Mouse (Mus musculus) CH12.LX (cell line): ENCODE measurements around the gene Fhl1. TPM values are rescaled to one million over a fixed set of nuclear protein-coding genes. Genes with fewer than 3 reads are reported as not detected.

Source experiments
- DNase-seq: peaks from one replicate; pipeline ENCODE4 v3.0.0-alpha.2; 2013; ENCODE audit errors: extremely low read depth
- H3K27ac ChIP-seq: 2 replicates; pipeline ENCODE4 v1.5.1; 2012; ENCODE audit warnings: low read depth, mild to moderate bottlenecking, control low read depth, moderate library complexity; ENCODE audit not compliant: insufficient read depth
- H3K27me3 ChIP-seq: replicated peaks from 2 replicates; pipeline ENCODE3; 2012; ENCODE audit warnings: inconsistent platforms
- H3K36me3 ChIP-seq, 2 experiments: replicated peaks in 1 of 2; 2 replicates each; pipeline versions ENCODE3 to v1.6.1; 2012; ENCODE audit warnings: inconsistent platforms in 1 of 2, low read length in 1 of 2, mild to moderate bottlenecking in 1 of 2, mixed read lengths in 1 of 2, moderate library complexity in 1 of 2; ENCODE audit not compliant: control insufficient read depth in 1 of 2, insufficient read depth in 1 of 2
- H3K4me1 ChIP-seq, 2 experiments: 2 replicates each; pipeline ENCODE4 v1.6.1; 2012; ENCODE audit warnings: inconsistent platforms in 1 of 2, moderate library complexity in 1 of 2; ENCODE audit not compliant: insufficient read depth in 2 of 2, control insufficient read depth in 1 of 2
- H3K4me2 ChIP-seq: 2 replicates; pipeline ENCODE4 v1.6.1; 2012; ENCODE audit warnings: low read depth, mild to moderate bottlenecking, control low read depth; ENCODE audit not compliant: poor library complexity, insufficient read depth, severe bottlenecking
- H3K4me3 ChIP-seq, 3 experiments: fragments of 150-350 bp in 1 of 3; sonication (generic) in 1 of 3; replicated peaks in 1 of 3; 2 replicates each; pipeline versions ENCODE3 to v1.5.1; 2011 to 2012; ENCODE audit warnings: low read depth in 2 of 3, low read length in 2 of 3, mild to moderate bottlenecking in 2 of 3, moderate library complexity in 2 of 3, control low read depth in 1 of 3, improper control_type of control experiment in 1 of 3, inconsistent platforms in 1 of 3, mixed read lengths in 1 of 3; ENCODE audit not compliant: poor library complexity in 1 of 3
- H3K79me2 ChIP-seq: replicated peaks from 2 replicates; pipeline ENCODE4 v1.6.1; 2012; ENCODE audit warnings: mild to moderate bottlenecking, moderate library complexity; ENCODE audit not compliant: control insufficient read depth, poor library complexity, insufficient read depth, severe bottlenecking; ENCODE audit errors: extremely low read depth
- H3K9ac ChIP-seq: 2 replicates; pipeline ENCODE4 v1.6.1; 2012; ENCODE audit warnings: low read depth, mild to moderate bottlenecking, control low read depth, moderate library complexity; ENCODE audit not compliant: insufficient read depth
- H3K9me3 ChIP-seq: replicated peaks from 2 replicates; pipeline ENCODE3; 2012; ENCODE audit warnings: low read length, inconsistent platforms, mixed read lengths
- BHLHE40 ChIP-seq: IDR thresholded peaks from 2 replicates; pipeline ENCODE4 v1.6.1; 2011; ENCODE audit warnings: mild to moderate bottlenecking, low read depth, low read length, improper control_type of control experiment
- CTCF ChIP-seq, 2 experiments: IDR thresholded peaks in 1 of 2; conservative IDR thresholded peaks in 1 of 2; 2 replicates each; pipeline ENCODE4 v1.5.1; 2011 to 2012; ENCODE audit warnings: low read depth in 2 of 2, low read length in 2 of 2, improper control_type of control experiment in 1 of 2, inconsistent platforms in 1 of 2, mild to moderate bottlenecking in 1 of 2, moderate library complexity in 1 of 2
- E2F4 ChIP-seq: IDR thresholded peaks from 2 replicates; pipeline ENCODE4 v1.6.1; 2011; ENCODE audit warnings: low read depth, low read length, improper control_type of control experiment; ENCODE audit not compliant: insufficient replicate concordance
- IRF4 ChIP-seq: IDR thresholded peaks from 2 replicates; pipeline ENCODE4 v1.6.1; 2014; ENCODE audit warnings: low read depth, mild to moderate bottlenecking, inconsistent platforms, low read length, improper control_type of control experiment
- KAT2A ChIP-seq: IDR thresholded peaks from 2 replicates; pipeline ENCODE4 v1.6.1; 2012; ENCODE audit warnings: low read length, improper control_type of control experiment, inconsistent platforms; ENCODE audit not compliant: insufficient replicate concordance
- MXI1 ChIP-seq: IDR thresholded peaks from 2 replicates; pipeline ENCODE4 v1.6.1; 2011; ENCODE audit warnings: mild to moderate bottlenecking, low read depth, low read length, improper control_type of control experiment
- MYC ChIP-seq: IDR thresholded peaks from 2 replicates; pipeline ENCODE4 v1.6.1; 2011; ENCODE audit warnings: low read depth, mild to moderate bottlenecking, improper control_type of control experiment, low read length
- NRF1 ChIP-seq: IDR thresholded peaks from 2 replicates; pipeline ENCODE4 v1.6.1; 2014; ENCODE audit warnings: low read depth, mild to moderate bottlenecking, inconsistent platforms, low read length, improper control_type of control experiment, moderate library complexity
- POLR2A ChIP-seq: IDR thresholded peaks from 2 replicates; pipeline ENCODE4 v1.6.1; 2011; ENCODE audit warnings: low read depth, mild to moderate bottlenecking, improper control_type of control experiment, low read length
- POLR2AphosphoS2 ChIP-seq: IDR thresholded peaks from 2 replicates; pipeline ENCODE4 v1.6.1; 2011; ENCODE audit warnings: low read depth, low read length, improper control_type of control experiment
- TCF12 ChIP-seq: IDR thresholded peaks from 2 replicates; pipeline ENCODE4 v1.6.1; 2014; ENCODE audit warnings: low read depth, mild to moderate bottlenecking, inconsistent platforms, low read length, improper control_type of control experiment
- UBTF ChIP-seq: IDR thresholded peaks from 2 replicates; pipeline ENCODE4 v1.6.1; 2012; ENCODE audit warnings: low read depth, mild to moderate bottlenecking, inconsistent platforms, low read length, improper control_type of control experiment, moderate library complexity
- USF1 ChIP-seq: IDR thresholded peaks from 2 replicates; pipeline ENCODE4 v1.6.1; 2014; ENCODE audit warnings: low read depth, mild to moderate bottlenecking, inconsistent platforms, low read length, improper control_type of control experiment
- ZKSCAN1 ChIP-seq: IDR thresholded peaks from 2 replicates; pipeline ENCODE4 v1.6.1; 2012; ENCODE audit warnings: low read depth, inconsistent platforms, low read length, improper control_type of control experiment, borderline replicate concordance
- ZMIZ1 ChIP-seq: IDR thresholded peaks from 2 replicates; pipeline ENCODE4 v1.6.1; 2012; ENCODE audit warnings: low read depth, mild to moderate bottlenecking, inconsistent platforms, low read length, improper control_type of control experiment
- ZNF384 ChIP-seq: IDR thresholded peaks from 2 replicates; pipeline ENCODE4 v1.6.1; 2012; ENCODE audit warnings: low read depth, low read length, improper control_type of control experiment, inconsistent platforms
- dilution Hi-C: fragments of 300-500 bp; cut with MboI; formaldehyde crosslinking; loops from 2 replicates; pipeline ENCODE4 v1.14.3; 2020; ENCODE audit warnings: low sequenced_read_pairs; ENCODE audit not compliant: extremely low pct_unique_long_range_greater_than_20kb, extremely low pct_ligation_motif_present
- in situ Hi-C: fragments of 300-500 bp; cut with MboI; formaldehyde crosslinking; loops from 3 replicates; pipeline ENCODE4 v1.14.3; 2019; ENCODE audit warnings: low sequenced_read_pairs, low pct_ligation_motif_present, low pct_unique_long_range_greater_than_20kb, mixed read lengths
- polyA plus RNA-seq: library from polyadenylated mRNA; unstranded; fragments of >175 nt; gene quantifications from 2 replicates; pipeline ENCODE4 v1.2.1, GENCODE M21; 2012; ENCODE audit warnings: low read depth; ENCODE audit not compliant: insufficient read length
- total RNA-seq, 2 experiments: library from RNA; depleted of rRNA; stranded (reverse); fragments of 300-350 nt in 1 of 2; fragments of >200 nt in 1 of 2; gene quantifications; 2 replicates each; pipeline ENCODE4 v1.2.3; 2012 to 2014

The Fhl1 gene
- total and polyA plus RNA-seq, 3 experiments = not detected

GRCm38 (mm10) chrX:56756352-56756751 is 24.8 kb downstream of the Fhl1 start:
- H3K4me1 ChIP-seq = no peaks in the 10 kb centered on the region
- dilution Hi-C loops = no loop called here
- H3K4me2 ChIP-seq = no peak overlapping the region
- no peaks in the 10 kb centered on the region for H3K9me3 ChIP-seq
- TF ChIP-seq CTCF (conservative IDR thresholded peaks at IDR 0.05 in 1 of 2, IDR thresholded peaks at IDR 0.05 in 1 of 2; ENCODE audit: low read depth in 2 of 2, low read length in 2 of 2) (no peak), TCF12 (no peak), ZMIZ1 (no peak), POLR2AphosphoS2 (no peak), KAT2A (no peak), UBTF (no peak)
- TF ChIP-seq, all 38 proteins: peak for 0
- Histone ChIP-seq H3K27ac (no peak overlapping the region), H3K36me3 (no peaks in the 10 kb centered on the region), H3K9ac (no peak overlapping the region), H3K79me2 (no peaks in the 10 kb centered on the region), H3K4me3 (no peak overlapping the region), H3K27me3 (no peaks in the 10 kb centered on the region)
- in situ Hi-C loops = loop anchor here (25.0 kb wide), 1 partner anchor 219 kb away; the partner anchor contains the start of gene Gm648
- DNase-seq = no peak

- H3K9ac ChIP-seq = no peak overlapping the region
- no peaks in the 10 kb centered on the region for H3K9me3 ChIP-seq
- TF ChIP-seq ZNF384 (no peak), MXI1 (no peak), POLR2A (no peak), USF1 (no peak), MYC (no peak), IRF4 (no peak), E2F4 (no peak), NRF1 (no peak), KAT2A (no peak), ZKSCAN1 (no peak), BHLHE40 (no peak)
- H3K4me1 ChIP-seq = no peaks in the 10 kb centered on the region
- H3K27me3 ChIP-seq = no peaks in the 10 kb centered on the region
- H3K36me3 ChIP-seq = no peaks in the 10 kb centered on the region
- H3K27ac ChIP-seq = no peak overlapping the region
- no peak overlapping the region for H3K4me2 ChIP-seq
- H3K4me3 ChIP-seq = no peak overlapping the region
- DNase-seq = no peak
- in situ Hi-C loops = loop anchor here (25.0 kb wide), 1 partner anchor 223 kb away; the partner anchor contains the start of gene Gm648
- dilution Hi-C loops = no loop called here
- no peaks in the 10 kb centered on the region for H3K79me2 ChIP-seq
Observed at GRCm38 (mm10) chrX:56760257-56760760, 28.7 kb downstream of the Fhl1 start.
